Comparison of ENCODE assay signal across 13 mouse cellular contexts in the genomic region with DNA sequence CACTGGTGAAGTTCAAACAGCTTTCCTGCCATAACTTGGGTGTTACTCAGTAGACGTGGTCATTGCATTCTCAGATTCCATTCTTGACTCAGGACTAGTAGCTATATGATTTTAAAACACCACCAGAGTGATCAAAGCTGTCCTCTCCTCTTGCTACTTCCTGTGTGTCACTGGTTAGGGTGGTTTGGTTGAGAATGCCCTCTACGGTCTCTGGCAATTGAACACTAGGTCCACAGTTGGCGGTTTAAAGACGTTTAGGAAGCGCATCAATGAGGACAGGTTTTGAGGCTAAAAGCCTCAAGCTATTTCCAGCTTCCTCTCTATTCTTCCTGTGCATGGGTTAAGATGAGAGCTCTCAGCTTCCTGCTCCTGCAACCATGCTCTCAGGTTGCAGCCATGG.
"Had no signal": no experiment of that assay in that cellular context is flagged by ENCODE, and none has a peak within 500 bp of the region (broad histone marks: within the 10 kb centered on the region; RNA-seq: fewer than 3 reads in every experiment).

No protein-coding gene starts in this region.

- H3K27ac ChIP-seq: kidney, embryonic 15.5 days; limb, embryonic 15.5 days; liver, embryonic 13.5 days; midbrain, embryonic 12.5 days; stomach, postnatal 0 days had no signal

- ATAC-seq: midbrain, embryonic 16.5 days had no signal

- H3K4me3 ChIP-seq: kidney, embryonic 15.5 days; limb, embryonic 15.5 days; liver, embryonic 13.5 days; midbrain, embryonic 12.5 days had no signal

- H3K9ac ChIP-seq: kidney, embryonic 15.5 days; limb, embryonic 15.5 days; liver, embryonic 13.5 days; midbrain, embryonic 12.5 days had no signal

- H3K4me1 ChIP-seq: kidney, embryonic 15.5 days; midbrain, embryonic 12.5 days had no signal

- H3K27me3 ChIP-seq: kidney, embryonic 15.5 days; limb, embryonic 15.5 days; liver, embryonic 13.5 days had no signal

- DNase-seq: kidney, adult 18-20 months; kidney, postnatal 25 days; layer of hippocampus, postnatal 36 days; liver, embryonic 13.5 days; lung, adult 18-20 months; lung, postnatal 4 days; right cerebral cortex, postnatal 14 days; thymus, postnatal 14 days had no signal

- H3K4me2 ChIP-seq: kidney, embryonic 15.5 days; limb, embryonic 15.5 days; liver, embryonic 13.5 days; midbrain, embryonic 12.5 days had no signal

- H3K36me3 ChIP-seq: kidney, embryonic 15.5 days; limb, embryonic 15.5 days; liver, embryonic 13.5 days; midbrain, embryonic 12.5 days had no signal

- H3K9me3 ChIP-seq: kidney, embryonic 15.5 days; limb, embryonic 15.5 days; liver, embryonic 13.5 days; midbrain, embryonic 12.5 days had no signal
